Mouse (Mus musculus) liver, embryonic 14.5 days (tissue): Measurements from ENCODE around the gene Cdc14b.
A peak's percentile ranks its signal among the peaks of the same experiment; 100 is the strongest.

Experiments
- CTCF ChIP-seq: IDR thresholded peaks from 2 replicates; pipeline ENCODE4 v1.5.1; 2016; ENCODE audit warnings: antibody characterized with exemption, low read depth, control low read depth
- EP300 ChIP-seq: IDR thresholded peaks from 2 replicates; pipeline ENCODE4 v1.6.1; 2016; ENCODE audit warnings: antibody characterized with exemption, low read depth

GRCm38 (mm10) chr13:64155171-64155571 is 119.9 kb downstream of the Cdc14b start:
- TF ChIP-seq CTCF = peak; percentile 39
- TF ChIP-seq EP300 = no peak
